Mouse (Mus musculus) leukemia stem cell, adult 10-12 weeks (primary cell): ENCODE results near the gene Arl4d. TPM values are rescaled to one million over a fixed set of nuclear protein-coding genes. Genes with fewer than 3 reads are reported as not detected.

Experiments used
- polyA plus RNA-seq: library from polyadenylated mRNA; stranded (reverse); fragments of >175 nt; gene quantifications from 2 replicates; pipeline ENCODE4 v1.2.3, GENCODE M21; 2012; ENCODE audit warnings: low replicate concordance

Arl4d gene
- 0.88 and 2.3 TPM in 2 replicates for polyA plus RNA-seq

DNA sequence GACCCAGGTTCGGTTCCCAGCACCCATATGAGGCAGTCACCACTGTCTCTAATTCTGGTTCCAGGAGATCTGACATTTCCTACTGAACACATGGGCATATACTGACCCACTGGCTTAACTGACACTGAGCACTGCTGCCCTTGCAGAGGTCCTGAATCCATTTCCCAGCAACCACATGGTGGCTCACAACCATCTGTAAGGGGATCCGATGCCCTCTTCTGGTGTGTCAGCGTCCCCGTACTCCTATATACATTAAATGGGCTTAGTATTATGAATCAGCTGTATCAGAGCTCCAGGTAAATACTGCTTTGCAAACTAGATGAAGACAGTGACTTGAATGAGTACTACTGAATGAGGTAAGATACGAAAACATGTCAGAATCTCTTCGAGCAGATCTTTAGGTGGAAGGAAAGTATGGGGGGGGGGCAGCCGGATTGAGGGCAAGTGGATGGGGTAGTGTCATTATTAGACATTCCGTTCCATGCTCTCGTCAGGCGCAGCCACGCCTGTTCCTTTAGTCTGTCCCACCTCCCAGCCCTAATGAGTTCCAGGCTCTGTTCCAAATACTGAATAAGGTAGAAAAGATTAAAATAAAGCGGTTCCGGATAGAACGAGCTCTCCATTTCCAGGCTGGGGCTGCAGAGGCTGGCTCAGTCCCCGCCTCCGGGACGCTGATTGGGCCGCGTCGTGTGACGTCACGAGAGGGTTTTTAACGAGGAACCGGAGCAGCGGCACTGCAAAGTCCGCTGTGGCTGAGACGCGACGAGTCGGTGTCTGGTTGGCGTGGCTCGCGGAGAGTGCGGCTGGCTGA is at the start of gene Arl4d:
Gene Arl4d, plus strand, starts transcription at position 717 of the 811 bp plus-strand sequence.

DNA sequence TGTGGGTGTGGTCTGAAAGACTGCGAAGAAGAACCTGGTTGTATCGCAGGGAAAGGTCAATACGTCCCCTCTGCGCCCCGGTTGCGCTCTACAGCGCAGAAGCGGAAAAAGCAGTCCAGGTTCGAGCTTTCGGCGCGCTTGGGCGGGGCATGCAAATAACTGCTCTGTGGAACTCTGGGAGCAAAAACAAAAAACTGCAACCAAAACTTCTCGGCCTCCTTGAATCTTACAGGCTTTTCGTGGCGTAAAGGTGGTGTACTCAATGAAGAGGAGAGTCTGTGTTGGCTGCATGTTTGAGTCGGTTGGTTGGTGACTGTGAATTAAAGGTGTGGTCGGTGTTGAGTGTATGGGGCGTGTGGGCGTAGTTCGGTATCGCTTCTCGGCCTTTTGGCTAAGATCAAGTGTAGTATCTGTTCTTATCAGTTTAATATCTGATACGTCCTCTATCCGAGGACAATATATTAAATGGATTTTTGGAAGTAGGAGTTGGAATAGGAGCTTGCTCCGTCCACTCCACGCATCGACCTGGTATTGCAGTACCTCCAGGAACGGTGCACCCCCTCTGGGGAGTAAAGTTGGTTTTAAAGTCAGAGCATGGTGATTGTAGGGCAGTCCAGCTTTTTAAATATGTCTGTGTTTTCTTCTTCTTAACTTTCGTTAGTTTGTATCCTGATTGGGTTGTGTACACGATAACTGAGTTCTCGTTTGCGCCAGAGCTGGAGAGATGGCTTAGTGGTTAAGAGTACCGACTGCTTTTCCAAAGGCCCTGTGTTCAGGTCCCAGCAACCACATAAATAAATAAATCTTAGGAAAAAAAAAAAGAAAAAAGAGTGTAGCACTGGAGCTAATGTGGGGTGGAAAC is 38.1 kb upstream of the Arl4d start, which contains the start of gene Rdm1:
Gene Rdm1, plus strand, starts transcription at position 201 of the 862 bp plus-strand sequence.

Other genes with a start within 250 kb of the Arl4d start
- gene Aarsd1, start 247.9 kb upstream of the Arl4d start, polyA plus RNA-seq: 38.8 and 49.0 TPM in 2 replicates
- 0.33 TPM in 1 of 2 replicates, not detected in the other for gene Gm27029, start 240.7 kb upstream of the Arl4d start, polyA plus RNA-seq
- 4.3 and 5.0 TPM in 2 replicates for gene Rundc1, start 240.5 kb upstream of the Arl4d start, polyA plus RNA-seq
- 0.16 and 0.95 TPM in 2 replicates for gene Ptges3l, start 240.2 kb upstream of the Arl4d start, polyA plus RNA-seq
- 98.1 and 303 TPM in 2 replicates for gene Rpl27, start 223.2 kb upstream of the Arl4d start, polyA plus RNA-seq
- gene Ifi35, start 217.1 kb upstream of the Arl4d start, polyA plus RNA-seq: 22.6 and 37.1 TPM in 2 replicates
- 3.2 and 4.2 TPM in 2 replicates for gene Rnd2, start 200.5 kb upstream of the Arl4d start, polyA plus RNA-seq
- 45.9 and 70.6 TPM in 2 replicates for gene Vat1, start 199.3 kb upstream of the Arl4d start, polyA plus RNA-seq
- 0.80 and 24.6 TPM in 2 replicates for gene Brca1, start 113.6 kb upstream of the Arl4d start, polyA plus RNA-seq
- gene Nbr1, start 113.4 kb upstream of the Arl4d start, polyA plus RNA-seq: 37.6 and 46.4 TPM in 2 replicates
- 2.0 and 5.9 TPM in 2 replicates for gene Tmem106a, start 83.3 kb upstream of the Arl4d start, polyA plus RNA-seq
- gene Gm11634, start 66.3 kb upstream of the Arl4d start, polyA plus RNA-seq: not detected in 2 replicates
- gene Rdm1, start 38.3 kb upstream of the Arl4d start, polyA plus RNA-seq: 4.8 and 7.8 TPM in 2 replicates
- gene Dhx8, start 67.4 kb downstream of the Arl4d start, polyA plus RNA-seq: 6.7 and 7.3 TPM in 2 replicates
- 11.2 and 14.7 TPM in 2 replicates for gene Etv4, start 119.8 kb downstream of the Arl4d start, polyA plus RNA-seq
- gene Meox1, start 228.8 kb downstream of the Arl4d start, polyA plus RNA-seq: not detected in 2 replicates